Mouse (Mus musculus) thymus, adult 18-20 months (tissue): ENCODE measurements around the gene Msrb1.
"Not testable (repeated sequence)": the region's sequence is repeated elsewhere in the genome, so short reads cannot be mapped to it uniquely, and the experiment has no call there.

Source experiments
- DNase-seq, 2 experiments: peaks; one replicate each; pipeline ENCODE4 v3.0.0; 2022; ENCODE audit warnings: mixed read lengths in 2 of 2

Gene Msrb1

GRCm38 (mm10) chr17:24720616-24721015 lies 15.8 kb upstream of the Msrb1 start:
- not testable (repeated sequence) for DNase-seq

GRCm38 (mm10) chr17:24721383-24721955 lies 15.0 kb upstream of the Msrb1 start:
- DNase-seq, result not testable (repeated sequence)

GRCm38 (mm10) chr17:24722220-24722924 lies 14.1 kb upstream of the Msrb1 start:
- no peak for DNase-seq

GRCm38 (mm10) chr17:24723122-24723880 lies 13.1 kb upstream of the Msrb1 start:
- DNase-seq, result no peak

- no peak for DNase-seq
Measured at GRCm38 (mm10) chr17:24723881-24724180, 12.6 kb upstream of the Msrb1 start.

DNA sequence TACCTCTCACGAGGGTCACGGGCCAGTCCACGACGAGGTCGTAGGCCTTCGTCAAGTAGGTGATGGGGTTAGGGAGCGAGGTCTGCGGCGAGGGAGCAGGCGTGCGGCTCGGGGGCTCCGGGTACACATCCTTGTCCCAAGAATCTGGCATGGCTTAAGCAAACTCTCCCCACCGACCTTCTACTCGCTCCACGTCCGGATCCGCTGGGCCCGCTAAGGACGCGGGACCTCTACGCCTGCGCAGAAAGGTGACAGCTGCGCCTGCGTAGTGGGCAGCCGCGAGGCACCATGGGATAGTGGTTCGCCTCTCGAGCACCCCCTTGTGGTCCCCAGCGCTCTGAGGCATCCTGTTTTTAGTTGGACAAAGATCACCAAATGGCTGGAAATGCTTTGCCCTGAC lies 12.3 kb upstream of the Msrb1 start, which contains the start of gene Ndufb10:
Ndufb10 (minus strand) TSS at position 295 of the 400 bp plus-strand sequence.
- peak; percentile 85 to 87 for DNase-seq

GRCm38 (mm10) chr17:24725637-24726390 lies 10.6 kb upstream of the Msrb1 start:
- no peak for DNase-seq

GRCm38 (mm10) chr17:24727618-24728017 lies 8.8 kb upstream of the Msrb1 start, which contains the start of gene Rpl3l:
TSS of gene Rpl3l (plus strand) at chr17:24727820.
- no peak for DNase-seq

GRCm38 (mm10) chr17:24728184-24728583 lies 8.3 kb upstream of the Msrb1 start:
- DNase-seq, result no peak

GRCm38 (mm10) chr17:24729067-24729466 lies 7.4 kb upstream of the Msrb1 start:
- DNase-seq, result no peak

DNA sequence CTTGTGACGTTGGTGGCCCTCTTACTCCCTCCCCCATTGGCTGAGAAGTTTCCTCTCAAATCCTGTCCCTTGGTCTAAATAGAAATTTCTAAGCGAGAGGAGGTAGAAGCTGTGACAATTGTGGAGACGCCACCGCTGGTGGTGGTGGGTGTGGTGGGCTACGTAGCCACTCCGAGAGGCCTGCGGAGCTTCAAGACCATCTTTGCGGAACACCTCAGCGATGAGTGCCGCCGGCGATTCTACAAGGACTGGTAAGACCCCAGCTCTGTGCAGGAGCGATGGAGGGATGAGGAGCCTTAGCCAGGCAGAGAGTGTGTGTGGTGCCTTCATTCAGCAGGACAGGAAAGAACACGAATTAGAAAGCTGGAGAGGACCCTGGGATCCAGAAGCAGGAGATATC lies 5.7 kb upstream of the Msrb1 start:
- DNase-seq, result no peak

DNA sequence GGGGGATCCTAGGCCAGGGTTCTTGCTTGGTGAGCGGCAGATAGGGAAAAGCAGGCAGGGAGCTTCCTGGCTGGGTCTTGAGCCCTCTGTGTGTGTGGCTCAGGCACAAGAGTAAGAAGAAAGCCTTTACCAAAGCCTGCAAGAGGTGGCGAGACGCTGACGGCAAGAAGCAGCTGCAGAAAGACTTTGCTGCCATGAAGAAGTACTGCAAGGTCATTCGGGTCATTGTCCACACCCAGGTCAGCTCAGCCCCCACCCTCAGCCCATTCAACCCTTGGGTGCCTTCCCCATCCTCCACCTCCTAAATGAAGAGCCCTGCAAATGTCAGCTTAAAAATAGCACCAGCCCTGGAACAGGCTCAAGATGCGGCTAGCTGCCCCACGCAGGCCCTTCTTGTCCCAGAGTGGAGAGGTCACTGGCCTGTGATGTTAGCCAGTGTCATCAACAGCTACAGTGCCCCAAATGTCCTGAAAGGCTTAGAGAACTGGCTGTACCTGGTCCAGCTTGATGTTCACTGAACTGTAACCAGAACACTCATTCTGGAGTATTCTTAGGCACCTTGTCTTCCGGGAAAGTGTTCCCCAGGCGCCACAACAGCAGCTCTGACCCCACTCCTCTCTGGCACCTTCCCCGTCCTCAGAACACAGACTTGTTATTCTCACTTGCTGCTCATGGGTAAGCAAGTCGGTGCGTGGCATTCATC lies 4.1 kb upstream of the Msrb1 start:
- no peak for DNase-seq

DNA sequence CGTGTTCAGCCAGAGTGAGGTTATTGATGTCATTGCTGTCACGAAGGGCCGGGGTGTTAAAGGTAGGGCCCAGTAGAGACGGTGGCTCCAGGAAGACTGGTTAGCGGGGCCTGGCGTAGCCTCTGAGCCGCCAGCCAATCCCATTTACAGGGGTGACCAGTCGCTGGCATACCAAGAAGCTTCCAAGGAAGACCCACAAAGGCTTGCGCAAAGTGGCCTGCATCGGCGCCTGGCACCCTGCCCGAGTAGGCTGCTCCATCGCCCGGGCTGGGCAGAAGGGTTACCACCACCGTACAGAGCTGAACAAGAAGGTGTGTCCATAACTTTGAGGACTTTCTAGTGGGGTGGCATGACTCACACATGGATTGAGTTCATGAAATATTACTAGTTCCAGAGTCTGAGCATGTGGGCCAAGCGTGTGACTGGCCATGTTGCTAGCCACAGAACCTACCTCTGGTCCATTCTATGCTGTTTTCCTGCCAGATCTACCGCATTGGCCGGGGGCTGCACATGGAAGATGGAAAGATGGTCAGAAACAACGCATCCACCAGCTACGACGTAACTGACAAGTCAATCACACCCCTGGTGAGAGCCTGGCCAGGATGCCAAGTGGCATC lies 2.9 kb upstream of the Msrb1 start:
- DNase-seq, result no peak

DNA sequence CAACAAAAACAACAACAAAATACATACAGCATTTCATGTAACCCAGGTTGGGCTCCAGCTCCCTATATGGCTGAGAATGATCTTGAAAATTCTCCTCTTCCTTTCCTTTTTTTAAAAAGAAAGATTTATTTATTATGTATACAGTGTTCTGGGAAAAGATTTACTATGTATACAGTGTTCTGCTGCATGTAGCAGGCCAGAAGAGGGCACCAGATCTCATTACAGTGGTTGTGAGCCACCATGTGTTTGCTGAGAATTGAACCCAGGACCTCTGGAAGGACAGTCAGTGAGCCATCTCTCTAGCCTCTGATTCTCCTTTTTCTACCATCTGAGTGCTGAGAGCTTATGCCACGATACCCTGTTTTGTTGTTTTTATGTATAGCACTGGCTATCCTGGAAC lies 1.9 kb upstream of the Msrb1 start:
- no peak for DNase-seq

GRCm38 (mm10) chr17:24735446-24735845 lies 996 bp upstream of the Msrb1 start:
- no peak for DNase-seq

DNA sequence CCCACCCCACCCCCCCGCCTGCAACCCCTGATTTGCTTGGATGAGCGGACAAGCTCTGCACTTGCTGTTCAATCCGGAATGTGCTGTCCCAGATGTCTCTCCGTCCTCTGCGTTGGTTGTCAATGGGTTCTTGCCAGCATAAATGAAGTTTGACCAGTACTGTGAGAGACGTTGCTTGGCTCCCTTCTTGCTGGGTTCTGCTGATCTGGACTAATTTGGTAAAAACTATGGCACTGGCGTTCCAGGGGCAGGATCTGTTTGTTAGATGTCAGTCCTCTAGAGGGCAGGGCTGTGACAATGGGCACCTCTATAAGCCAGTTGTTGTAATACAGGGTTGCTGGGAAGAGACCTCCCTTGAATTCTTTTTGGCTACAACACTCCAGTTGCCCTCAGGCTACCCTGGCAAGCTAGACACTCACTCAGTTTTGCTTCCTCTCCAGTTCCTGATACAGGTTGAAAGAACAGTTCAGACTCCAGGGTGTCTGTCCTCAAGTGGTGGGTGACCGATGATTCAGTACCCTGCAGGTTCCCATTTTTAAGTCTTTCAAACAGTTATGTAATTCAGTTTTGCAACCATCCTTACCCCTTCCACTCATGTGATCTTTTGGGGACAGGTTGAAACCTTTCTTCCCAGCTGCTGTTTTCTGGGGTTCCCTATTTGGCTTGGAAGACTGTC lies 831 bp downstream of the Msrb1 start:
- DNase-seq, result no peak

- no peak for DNase-seq
Measured at GRCm38 (mm10) chr17:24738238-24738637, 1.8 kb downstream of the Msrb1 start.

DNA sequence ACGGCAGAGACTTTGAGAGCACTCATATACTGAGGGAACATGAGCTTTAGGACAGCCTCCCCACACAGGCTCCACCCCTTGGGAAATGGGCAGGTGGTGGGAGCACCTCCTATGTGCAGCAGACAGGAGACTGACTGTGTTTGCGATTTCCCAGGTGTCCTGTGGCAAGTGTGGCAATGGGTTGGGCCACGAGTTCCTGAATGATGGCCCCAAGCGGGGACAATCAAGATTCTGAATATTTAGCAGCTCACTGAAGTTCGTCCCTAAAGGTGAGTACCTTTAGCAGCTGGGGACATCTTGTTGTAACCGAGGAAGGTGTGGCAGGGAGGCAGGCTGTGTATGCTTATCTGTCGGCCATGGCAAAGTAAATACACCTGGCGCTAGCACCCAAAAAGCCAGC lies 3.5 kb downstream of the Msrb1 start:
- no peak for DNase-seq

- no peak for DNase-seq
Measured at GRCm38 (mm10) chr17:24742307-24742706, 5.9 kb downstream of the Msrb1 start.

GRCm38 (mm10) chr17:24743896-24744295 lies 7.5 kb downstream of the Msrb1 start:
- no peak for DNase-seq

GRCm38 (mm10) chr17:24744381-24744780 lies 7.9 kb downstream of the Msrb1 start:
- DNase-seq, result no peak
